Mouse (Mus musculus) CH12.LX (cell line): ENCODE measurements around the gene Zfp46. TPM values are rescaled to one million over a fixed set of nuclear protein-coding genes. Genes with fewer than 3 reads are reported as not detected.
A peak's percentile ranks its signal among the peaks of the same experiment; 100 is the strongest.

ENCODE experiments used
- DNase-seq: peaks from one replicate; pipeline ENCODE4 v3.0.0-alpha.2; 2013; ENCODE audit errors: extremely low read depth
- H3K27ac ChIP-seq: 2 replicates; pipeline ENCODE4 v1.5.1; 2012; ENCODE audit warnings: low read depth, mild to moderate bottlenecking, control low read depth, moderate library complexity; ENCODE audit not compliant: insufficient read depth
- H3K27me3 ChIP-seq: replicated peaks from 2 replicates; pipeline ENCODE3; 2012; ENCODE audit warnings: inconsistent platforms
- H3K36me3 ChIP-seq, 2 experiments: replicated peaks in 1 of 2; 2 replicates each; pipeline versions ENCODE3 to v1.6.1; 2012; ENCODE audit warnings: inconsistent platforms in 1 of 2, low read length in 1 of 2, mild to moderate bottlenecking in 1 of 2, mixed read lengths in 1 of 2, moderate library complexity in 1 of 2; ENCODE audit not compliant: control insufficient read depth in 1 of 2, insufficient read depth in 1 of 2
- H3K4me1 ChIP-seq, 2 experiments: 2 replicates each; pipeline ENCODE4 v1.6.1; 2012; ENCODE audit warnings: inconsistent platforms in 1 of 2, moderate library complexity in 1 of 2; ENCODE audit not compliant: insufficient read depth in 2 of 2, control insufficient read depth in 1 of 2
- H3K4me2 ChIP-seq: 2 replicates; pipeline ENCODE4 v1.6.1; 2012; ENCODE audit warnings: low read depth, mild to moderate bottlenecking, control low read depth; ENCODE audit not compliant: poor library complexity, insufficient read depth, severe bottlenecking
- H3K4me3 ChIP-seq, 3 experiments: fragments of 150-350 bp in 1 of 3; sonication (generic) in 1 of 3; replicated peaks in 1 of 3; 2 replicates each; pipeline versions ENCODE3 to v1.5.1; 2011 to 2012; ENCODE audit warnings: low read depth in 2 of 3, low read length in 2 of 3, mild to moderate bottlenecking in 2 of 3, moderate library complexity in 2 of 3, control low read depth in 1 of 3, improper control_type of control experiment in 1 of 3, inconsistent platforms in 1 of 3, mixed read lengths in 1 of 3; ENCODE audit not compliant: poor library complexity in 1 of 3
- H3K79me2 ChIP-seq: replicated peaks from 2 replicates; pipeline ENCODE4 v1.6.1; 2012; ENCODE audit warnings: mild to moderate bottlenecking, moderate library complexity; ENCODE audit not compliant: control insufficient read depth, poor library complexity, insufficient read depth, severe bottlenecking; ENCODE audit errors: extremely low read depth
- H3K9ac ChIP-seq: 2 replicates; pipeline ENCODE4 v1.6.1; 2012; ENCODE audit warnings: low read depth, mild to moderate bottlenecking, control low read depth, moderate library complexity; ENCODE audit not compliant: insufficient read depth
- H3K9me3 ChIP-seq: replicated peaks from 2 replicates; pipeline ENCODE3; 2012; ENCODE audit warnings: low read length, inconsistent platforms, mixed read lengths
- CTCF ChIP-seq, 2 experiments: IDR thresholded peaks in 1 of 2; conservative IDR thresholded peaks in 1 of 2; 2 replicates each; pipeline ENCODE4 v1.5.1; 2011 to 2012; ENCODE audit warnings: low read depth in 2 of 2, low read length in 2 of 2, improper control_type of control experiment in 1 of 2, inconsistent platforms in 1 of 2, mild to moderate bottlenecking in 1 of 2, moderate library complexity in 1 of 2
- ELF1 ChIP-seq: IDR thresholded peaks from 2 replicates; pipeline ENCODE4 v1.6.1; 2014; ENCODE audit warnings: low read depth, mild to moderate bottlenecking, inconsistent platforms, low read length, improper control_type of control experiment
- EP300 ChIP-seq: IDR thresholded peaks from 2 replicates; pipeline ENCODE4 v1.6.1; 2011; ENCODE audit warnings: low read length, improper control_type of control experiment
- GABPA ChIP-seq: IDR thresholded peaks from 2 replicates; pipeline ENCODE4 v1.6.1; 2012; ENCODE audit warnings: low read depth, low read length, improper control_type of control experiment, inconsistent platforms; ENCODE audit not compliant: insufficient replicate concordance
- HCFC1 ChIP-seq: IDR thresholded peaks from 2 replicates; pipeline ENCODE4 v1.6.1; 2012; ENCODE audit warnings: low read depth, mild to moderate bottlenecking, inconsistent platforms, low read length, improper control_type of control experiment
- IRF4 ChIP-seq: IDR thresholded peaks from 2 replicates; pipeline ENCODE4 v1.6.1; 2014; ENCODE audit warnings: low read depth, mild to moderate bottlenecking, inconsistent platforms, low read length, improper control_type of control experiment
- JUND ChIP-seq: conservative IDR thresholded peaks from 2 replicates; pipeline ENCODE4 v1.6.1; 2011; ENCODE audit warnings: low read depth, low read length, improper control_type of control experiment
- MAFK ChIP-seq: IDR thresholded peaks from 2 replicates; pipeline ENCODE4 v1.6.1; 2011; ENCODE audit warnings: low read length, improper control_type of control experiment; ENCODE audit not compliant: insufficient replicate concordance
- MAZ ChIP-seq: IDR thresholded peaks from 2 replicates; pipeline ENCODE4 v1.6.1; 2012; ENCODE audit warnings: low read depth, mild to moderate bottlenecking, inconsistent platforms, low read length, improper control_type of control experiment, moderate library complexity
- MXI1 ChIP-seq: IDR thresholded peaks from 2 replicates; pipeline ENCODE4 v1.6.1; 2011; ENCODE audit warnings: mild to moderate bottlenecking, low read depth, low read length, improper control_type of control experiment
- NRF1 ChIP-seq: IDR thresholded peaks from 2 replicates; pipeline ENCODE4 v1.6.1; 2014; ENCODE audit warnings: low read depth, mild to moderate bottlenecking, inconsistent platforms, low read length, improper control_type of control experiment, moderate library complexity
- PAX5 ChIP-seq: IDR thresholded peaks from 2 replicates; pipeline ENCODE4 v1.6.1; 2012; ENCODE audit warnings: low read length, inconsistent platforms, mixed read lengths
- SMC3 ChIP-seq: IDR thresholded peaks from 2 replicates; pipeline ENCODE4 v1.6.1; 2011; ENCODE audit warnings: low read depth, low read length, improper control_type of control experiment
- TCF12 ChIP-seq: IDR thresholded peaks from 2 replicates; pipeline ENCODE4 v1.6.1; 2014; ENCODE audit warnings: low read depth, mild to moderate bottlenecking, inconsistent platforms, low read length, improper control_type of control experiment
- UBTF ChIP-seq: IDR thresholded peaks from 2 replicates; pipeline ENCODE4 v1.6.1; 2012; ENCODE audit warnings: low read depth, mild to moderate bottlenecking, inconsistent platforms, low read length, improper control_type of control experiment, moderate library complexity
- USF2 ChIP-seq: conservative IDR thresholded peaks from 2 replicates; pipeline ENCODE4 v1.6.1; 2011; ENCODE audit warnings: low read depth, low read length, improper control_type of control experiment
- ZKSCAN1 ChIP-seq: IDR thresholded peaks from 2 replicates; pipeline ENCODE4 v1.6.1; 2012; ENCODE audit warnings: low read depth, inconsistent platforms, low read length, improper control_type of control experiment, borderline replicate concordance
- ZMIZ1 ChIP-seq: IDR thresholded peaks from 2 replicates; pipeline ENCODE4 v1.6.1; 2012; ENCODE audit warnings: low read depth, mild to moderate bottlenecking, inconsistent platforms, low read length, improper control_type of control experiment
- ZNF384 ChIP-seq: IDR thresholded peaks from 2 replicates; pipeline ENCODE4 v1.6.1; 2012; ENCODE audit warnings: low read depth, low read length, improper control_type of control experiment, inconsistent platforms
- dilution Hi-C: fragments of 300-500 bp; cut with MboI; formaldehyde crosslinking; loops from 2 replicates; pipeline ENCODE4 v1.14.3; 2020; ENCODE audit warnings: low sequenced_read_pairs; ENCODE audit not compliant: extremely low pct_unique_long_range_greater_than_20kb, extremely low pct_ligation_motif_present
- in situ Hi-C: fragments of 300-500 bp; cut with MboI; formaldehyde crosslinking; loops from 3 replicates; pipeline ENCODE4 v1.14.3; 2019; ENCODE audit warnings: low sequenced_read_pairs, low pct_ligation_motif_present, low pct_unique_long_range_greater_than_20kb, mixed read lengths
- polyA plus RNA-seq: library from polyadenylated mRNA; unstranded; fragments of >175 nt; gene quantifications from 2 replicates; pipeline ENCODE4 v1.2.1, GENCODE M21; 2012; ENCODE audit warnings: low read depth; ENCODE audit not compliant: insufficient read length
- total RNA-seq, 2 experiments: library from RNA; depleted of rRNA; stranded (reverse); fragments of 300-350 nt in 1 of 2; fragments of >200 nt in 1 of 2; gene quantifications; 2 replicates each; pipeline ENCODE4 v1.2.3; 2012 to 2014

The Zfp46 gene
- total and polyA plus RNA-seq, 3 experiments: 2.8 to 7.2 (median 4.1) TPM

DNA sequence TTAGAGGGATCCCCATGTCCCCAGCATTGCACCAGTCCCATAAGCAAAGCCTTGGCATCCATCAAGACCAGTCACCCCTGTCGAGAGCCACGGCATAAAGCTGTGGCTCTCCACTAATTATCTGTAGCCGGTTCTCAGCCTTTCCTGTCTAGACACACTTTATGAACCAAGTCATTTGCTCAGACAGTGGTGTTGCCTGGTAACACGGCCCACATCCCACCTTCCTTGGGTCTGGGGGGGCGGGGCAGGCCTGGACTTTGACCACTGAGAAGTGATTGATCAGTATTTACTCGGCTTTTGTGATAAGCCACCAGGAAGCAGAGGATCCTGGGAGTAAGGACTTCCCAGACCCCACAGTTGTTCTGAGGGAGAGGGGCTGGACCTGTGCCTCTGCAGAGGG is 28.6 kb upstream of the Zfp46 start:
- dilution Hi-C loops: no loop called here
- Histone ChIP-seq H3K9me3 (no peaks in the 10 kb centered on the region), H3K4me1 (peaks cover 0 to 4% of the 10 kb centered on the region in 2 experiments; a peak in 2 of 4 replicates), H3K36me3 (no peaks in the 10 kb centered on the region), H3K4me2 (no peak overlapping the region), H3K9ac (no peak overlapping the region), H3K27ac (no peak overlapping the region), H3K4me3 (no peak overlapping the region), H3K79me2 (no peaks in the 10 kb centered on the region)
- no peak for DNase-seq
- TF ChIP-seq MAZ: no peak
- no peak for TF ChIP-seq GABPA
- TF ChIP-seq MXI1: no peak
- TF ChIP-seq, all 38 proteins: peak for 0
- in situ Hi-C loops: no loop called here
- H3K27me3 ChIP-seq: peaks cover 71% of the 10 kb centered on the region

DNA sequence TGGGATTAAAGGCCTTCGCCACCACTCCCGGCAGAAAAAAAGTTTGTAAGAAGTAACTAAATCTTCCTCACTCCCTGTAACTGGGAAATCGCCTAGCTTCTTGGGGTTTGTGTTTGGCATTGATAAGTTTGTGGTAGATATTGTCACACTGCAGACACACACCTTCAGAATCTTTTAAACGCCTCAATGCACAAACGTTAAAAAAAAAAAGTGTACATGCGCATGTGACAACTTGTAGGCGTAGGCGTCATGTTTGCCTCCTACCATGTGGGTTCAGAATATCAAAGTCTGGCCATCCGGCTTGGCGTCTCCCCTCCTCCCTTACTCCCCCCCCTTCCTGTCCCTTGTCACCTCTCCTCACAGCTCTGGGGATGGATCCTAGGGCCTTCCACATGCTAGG is 27.8 kb upstream of the Zfp46 start:
- H3K4me3 ChIP-seq: no peak overlapping the region
- TF ChIP-seq ZNF384: 0 out of 2 replicates have a peak, but pooled peaks have one; percentile 21
- no peak for TF ChIP-seq EP300
- TF ChIP-seq NRF1: no peak
- TF ChIP-seq, all 38 proteins: peak for 1
- Histone ChIP-seq H3K9me3 (no peaks in the 10 kb centered on the region), H3K36me3 (no peaks in the 10 kb centered on the region), H3K4me2 (no peak overlapping the region), H3K9ac (no peak overlapping the region), H3K27me3 (peaks cover 75% of the 10 kb centered on the region), H3K4me1 (peaks cover 0 to 6% of the 10 kb centered on the region in 2 experiments; a peak in 2 of 4 replicates), H3K79me2 (no peaks in the 10 kb centered on the region), H3K27ac (no peak overlapping the region)
- dilution Hi-C loops: no loop called here
- DNase-seq: no peak
- in situ Hi-C loops: no loop called here

DNA sequence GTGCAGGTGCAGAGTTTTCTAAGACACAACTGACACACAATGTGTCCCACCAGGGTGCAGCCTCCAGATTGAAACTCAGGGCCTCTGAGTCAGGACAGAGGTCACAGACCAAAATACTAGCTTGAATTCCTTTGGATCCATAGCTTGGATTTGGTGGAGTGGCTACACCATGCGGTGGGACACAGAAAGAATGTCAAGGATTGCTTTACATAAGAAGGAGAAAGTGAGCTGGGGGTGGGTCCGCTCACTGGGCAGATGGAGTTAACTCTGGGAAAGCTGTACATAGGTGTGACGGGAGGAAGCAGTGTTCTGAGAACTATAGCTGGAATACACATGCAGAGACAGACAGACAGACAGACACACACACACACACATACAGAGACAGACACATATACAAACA is 24.6 kb upstream of the Zfp46 start:
- H3K9ac ChIP-seq: no peak overlapping the region
- in situ Hi-C loops (no loop called here), dilution Hi-C loops (no loop called here)
- H3K4me3 ChIP-seq: no peak overlapping the region
- no peak for DNase-seq
- H3K4me1 ChIP-seq: peaks cover 13 to 21% of the 10 kb centered on the region in 2 experiments
- H3K9me3 ChIP-seq: no peaks in the 10 kb centered on the region
- no peak overlapping the region for H3K4me2 ChIP-seq
- no peaks in the 10 kb centered on the region for H3K79me2 ChIP-seq
- H3K27me3 ChIP-seq: peaks cover 63% of the 10 kb centered on the region
- no peak overlapping the region for H3K27ac ChIP-seq
- H3K36me3 ChIP-seq: no peaks in the 10 kb centered on the region
- TF ChIP-seq TCF12 (no peak), SMC3 (no peak), UBTF (no peak), HCFC1 (no peak), ZMIZ1 (no peak), ZNF384 (no peak), PAX5 (no peak), CTCF (conservative IDR thresholded peaks at IDR 0.05 in 1 of 2, IDR thresholded peaks at IDR 0.05 in 1 of 2; ENCODE audit: low read depth in 2 of 2, low read length in 2 of 2) (no peak), JUND (no peak), ZKSCAN1 (no peak), EP300 (no peak), GABPA (no peak), ELF1 (no peak), MXI1 (no peak), IRF4 (no peak), MAFK (no peak), USF2 (no peak)
